Mouse (Mus musculus) kidney, postnatal 0 days (tissue): ENCODE measurements around the gene Gm21518. TPM values are rescaled to one million over a fixed set of nuclear protein-coding genes. Genes with fewer than 3 reads are reported as not detected.
"Not testable (repeated sequence)": the region's sequence is repeated elsewhere in the genome, so short reads cannot be mapped to it uniquely, and the experiment has no call there.

Source experiments
- ATAC-seq: fragments of 200-750 bp; cut with Nextera tagmentation; replicated peaks from 2 replicates; pipeline ENCODE4 v1.8.0; 2017; ENCODE audit warnings: low read depth, moderate number of reproducible peaks, moderate TSS enrichment, moderate library complexity; ENCODE audit not compliant: low FRiP score
- DNase-seq: peaks from one replicate; pipeline ENCODE4 v3.0.0-alpha.2; 2016; ENCODE audit warnings: low spot score
- H3K27ac ChIP-seq: fragments of 300-500 bp; sonication (generic); 2 replicates; pipeline ENCODE4 v1.5.1; 2014; ENCODE audit warnings: mild to moderate bottlenecking
- H3K27me3 ChIP-seq: fragments of 300-500 bp; sonication (generic); 2 replicates; pipeline ENCODE4 v1.6.1; 2014; ENCODE audit warnings: low read length, mixed read lengths; ENCODE audit not compliant: insufficient read depth
- H3K36me3 ChIP-seq: fragments of 300-500 bp; sonication (generic); 2 replicates; pipeline ENCODE4 v1.6.1; 2014; ENCODE audit warnings: low read length, mixed read lengths; ENCODE audit not compliant: insufficient read depth
- H3K4me1 ChIP-seq: fragments of 300-500 bp; sonication (generic); replicated peaks from 2 replicates; pipeline ENCODE4 v1.6.1; 2014; ENCODE audit warnings: antibody characterized with exemption, low read length, mixed read lengths; ENCODE audit not compliant: insufficient read depth
- H3K4me2 ChIP-seq: fragments of 300-500 bp; sonication (generic); 2 replicates; pipeline ENCODE4 v1.6.1; 2014; ENCODE audit warnings: mild to moderate bottlenecking, low read length, moderate library complexity, mixed read lengths
- H3K4me3 ChIP-seq: fragments of 300-500 bp; sonication (generic); replicated peaks from 2 replicates; pipeline ENCODE4 v1.5.1; 2014; ENCODE audit warnings: low read depth, low read length
- H3K9ac ChIP-seq: fragments of 300-500 bp; sonication (generic); 2 replicates; pipeline ENCODE4 v1.6.1; 2014; ENCODE audit warnings: low read depth, low read length
- H3K9me3 ChIP-seq: fragments of 300-500 bp; sonication (generic); replicated peaks from 2 replicates; pipeline ENCODE4 v1.6.1; 2016; ENCODE audit warnings: low read length, inconsistent platforms, mixed read lengths
- WGBS: fragments of 180-500 bp; shearing (Covaris S2); extraction: QIAGEN DNeasy Blood & Tissue Kit; methylation state at CpG from one replicate; pipeline ENCODE4 v1.1.7; 2014; 5-methylcytosine and 5-hydroxymethylcytosine counted together
- polyA plus RNA-seq: library from polyadenylated mRNA; unstranded; fragments of >200 nt; fragmentation: Nextera tagmentation; extraction: Ambion mirVana; gene quantifications from 2 replicates; pipeline ENCODE4 v1.2.1, GENCODE M21; 2015

The Gm21518 gene
- not detected in 2 replicates for polyA plus RNA-seq

GRCm38 (mm10) chrY:62190566-62190965 is at the start of gene Gm21518:
Gene Gm21518, plus strand, starts transcription at chrY:62190866.
- not testable (repeated sequence) for H3K9ac ChIP-seq, H3K4me3 ChIP-seq, DNase-seq, H3K4me2 ChIP-seq, ATAC-seq, H3K27ac ChIP-seq, H3K4me1 ChIP-seq, H3K36me3 ChIP-seq, H3K9me3 ChIP-seq, H3K27me3 ChIP-seq
- whole genome bisulfite sequencing: no CpG with 5 or more reads among the region's 6 CpGs
